Mouse (Mus musculus) MEL (cell line): ENCODE data around the gene Trio.

Experiments used
- CHD1 ChIP-seq: IDR thresholded peaks from 2 replicates; pipeline ENCODE4 v1.6.1; 2012; ENCODE audit warnings: low read depth, mild to moderate bottlenecking, inconsistent platforms, low read length, improper control_type of control experiment
- CTCF ChIP-seq, 3 experiments: IDR thresholded peaks in 2 of 3; conservative IDR thresholded peaks in 1 of 3; 2 replicates each; pipeline ENCODE4 v1.5.1; 2011 to 2012; ENCODE audit warnings: low read length in 3 of 3, low read depth in 2 of 3, mild to moderate bottlenecking in 2 of 3, improper control_type of control experiment in 1 of 3, inconsistent platforms in 1 of 3, mixed read lengths in 1 of 3, moderate library complexity in 1 of 3; ENCODE audit not compliant: control insufficient read depth in 1 of 3, insufficient read depth in 1 of 3, poor library complexity in 1 of 3, severe bottlenecking in 1 of 3
- EP300 ChIP-seq, 2 experiments: IDR thresholded peaks; 2 replicates each; pipeline ENCODE4 v1.6.1; 2011; ENCODE audit warnings: improper control_type of control experiment in 2 of 2, low read length in 2 of 2, low read depth in 1 of 2, mild to moderate bottlenecking in 1 of 2
- HCFC1 ChIP-seq: IDR thresholded peaks from 2 replicates; pipeline ENCODE4 v1.6.1; 2012; ENCODE audit warnings: low read depth, mild to moderate bottlenecking, inconsistent platforms, low read length, improper control_type of control experiment, moderate library complexity
- KAT2A ChIP-seq: conservative IDR thresholded peaks from 2 replicates; pipeline ENCODE4 v1.6.1; 2012; ENCODE audit warnings: low read depth, low read length, improper control_type of control experiment, inconsistent platforms
- MEF2A ChIP-seq: IDR thresholded peaks from 2 replicates; pipeline ENCODE4 v1.6.1; 2014; ENCODE audit warnings: low read depth, mild to moderate bottlenecking, inconsistent platforms, low read length, improper control_type of control experiment; ENCODE audit not compliant: poor library complexity, insufficient replicate concordance, severe bottlenecking; ENCODE audit errors: extremely low read depth
- MYB ChIP-seq: IDR thresholded peaks from 2 replicates; pipeline ENCODE4 v1.6.1; 2011; ENCODE audit warnings: mild to moderate bottlenecking, low read depth, low read length, improper control_type of control experiment
- POLR2A ChIP-seq, 2 experiments: IDR thresholded peaks; 2 replicates each; pipeline ENCODE4 v1.6.1; 2011 to 2012; ENCODE audit warnings: low read length in 2 of 2, mild to moderate bottlenecking in 2 of 2, control low read depth in 1 of 2, improper control_type of control experiment in 1 of 2, low read depth in 1 of 2, moderate library complexity in 1 of 2; ENCODE audit not compliant: control insufficient read depth in 1 of 2, insufficient read depth in 1 of 2, poor library complexity in 1 of 2
- USF1 ChIP-seq: IDR thresholded peaks from 2 replicates; pipeline ENCODE4 v1.6.1; 2014; ENCODE audit warnings: low read depth, mild to moderate bottlenecking, inconsistent platforms, low read length, improper control_type of control experiment, moderate library complexity

DNA sequence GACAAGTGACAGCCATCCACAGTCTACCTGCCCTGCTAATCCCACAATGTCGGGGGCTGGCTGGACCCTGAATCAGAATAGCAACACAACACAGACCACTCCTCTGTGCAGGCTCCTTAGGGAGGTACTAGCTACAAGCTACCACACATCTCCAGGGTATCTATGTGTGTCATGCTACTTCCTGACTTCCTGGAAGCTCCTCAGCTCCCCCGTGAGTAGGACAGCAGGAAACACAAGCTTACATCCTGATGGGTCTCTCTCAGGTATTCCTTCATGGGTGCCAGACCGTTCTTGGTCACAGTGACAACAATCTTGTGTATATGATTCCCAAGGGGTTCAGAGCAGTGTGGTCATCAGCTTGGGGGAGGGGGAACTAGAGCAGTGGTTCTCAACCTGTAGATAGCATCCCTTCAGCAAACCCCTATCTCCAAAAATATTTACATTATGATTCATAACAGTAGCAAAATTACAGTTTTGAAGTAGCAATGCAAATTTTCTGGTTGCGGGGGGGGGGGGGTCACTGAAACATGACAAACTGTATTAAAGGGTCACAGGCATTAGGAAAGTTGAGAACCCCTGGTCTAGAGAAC is 199.5 kb downstream of the Trio start:
- TF ChIP-seq CHD1 = no peak
- TF ChIP-seq POLR2A (IDR thresholded peaks at IDR 0.05; ENCODE audit: control insufficient read depth in 1 of 2, insufficient read depth in 1 of 2, low read depth in 1 of 2, low read length in 2 of 2, poor library complexity in 1 of 2) = no peak
- TF ChIP-seq CTCF (IDR thresholded peaks at IDR 0.05 in 2 of 3, conservative IDR thresholded peaks at IDR 0.05 in 1 of 3; ENCODE audit: control insufficient read depth in 1 of 3, insufficient read depth in 1 of 3, low read depth in 2 of 3, low read length in 3 of 3, poor library complexity in 1 of 3, severe bottlenecking in 1 of 3) = no peak
- TF ChIP-seq KAT2A = no peak
- no peak for TF ChIP-seq HCFC1
- no peak for TF ChIP-seq MEF2A
- TF ChIP-seq MYB = no peak
- TF ChIP-seq USF1 = no peak
- no peak for TF ChIP-seq EP300 (IDR thresholded peaks at IDR 0.05; ENCODE audit: low read depth in 1 of 2, low read length in 2 of 2)
